Mouse (Mus musculus): ENCODE results near the gene Rhbdl1. TPM values are rescaled to one million over a fixed set of nuclear protein-coding genes. Genes with fewer than 3 reads are reported as not detected.
A peak's percentile ranks its signal among the peaks of the same experiment; 100 is the strongest.

The Rhbdl1 gene
- polyA plus RNA-seq, 1 experiment: 1.8 TPM

DNA sequence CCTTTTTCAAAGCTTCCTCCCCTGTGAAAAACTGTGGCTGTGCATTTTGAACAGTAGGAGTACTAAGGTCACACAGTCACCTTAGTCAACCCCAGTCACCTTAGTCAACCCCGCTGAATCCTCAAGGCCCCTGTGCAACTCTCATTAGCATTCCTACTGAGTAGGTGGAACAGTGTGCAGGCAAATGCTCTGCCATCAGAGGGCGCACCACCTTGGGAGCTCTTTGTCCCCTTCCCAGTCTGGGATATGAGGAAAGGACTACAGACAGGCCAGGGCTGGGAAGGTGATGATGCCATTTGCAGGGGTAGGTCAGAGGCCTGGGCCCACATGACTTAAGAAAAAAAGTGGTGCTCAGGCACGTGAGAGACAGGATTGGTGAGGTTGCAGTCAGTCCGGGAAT, 42.2 kb upstream of the Rhbdl1 start:
- TF ChIP-seq POLR2A (IDR thresholded peaks at IDR 0.05; ENCODE audit: low read depth, low read length) (no peak), CTCF (IDR thresholded peaks at IDR 0.05; ENCODE audit: borderline replicate concordance, insufficient read depth, low read length) (peak; percentile 40; the same call in 1 of the 2 replicates)
- no peak overlapping the region for H3K4me3 ChIP-seq (ENCODE audit: insufficient read depth, low read length)
- H3K4me1 ChIP-seq (ENCODE audit: control insufficient read depth, insufficient read depth, low read length): no peaks in the 10 kb centered on the region
- no peak overlapping the region for H3K27ac ChIP-seq (ENCODE audit: insufficient read depth, low read length)

DNA sequence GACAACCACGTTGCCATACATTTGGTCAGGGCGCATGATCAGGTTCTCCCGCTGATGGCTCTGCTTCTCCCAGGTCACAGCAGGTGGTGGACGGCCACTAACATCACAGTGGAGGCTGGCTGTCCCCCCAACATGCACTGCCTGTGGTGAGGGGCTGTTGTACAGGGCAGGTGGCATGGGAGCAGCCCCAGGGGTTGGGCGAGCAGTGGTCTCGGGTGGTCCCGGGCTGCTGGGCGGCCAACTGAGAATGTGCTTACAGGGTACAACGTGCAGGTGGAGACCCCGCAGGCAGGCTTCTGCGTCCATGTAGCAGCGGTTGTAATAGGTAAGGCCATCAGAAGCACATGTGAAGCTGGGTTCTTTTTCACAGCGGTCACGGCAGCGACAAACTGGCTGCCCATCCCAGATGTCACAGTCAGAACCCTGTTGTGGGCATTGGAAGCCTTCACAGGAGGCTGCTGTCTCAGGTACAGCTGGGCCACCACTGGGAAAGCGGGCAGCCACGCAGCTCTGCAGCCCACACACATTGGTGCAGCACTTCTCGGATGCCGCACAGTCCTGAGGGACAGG, 41.6 kb upstream of the Rhbdl1 start:
- Histone ChIP-seq H3K4me1 (ENCODE audit: control insufficient read depth, insufficient read depth, low read length) (0 out of 2 replicates have a peak, but pooled peaks cover 3% of the 10 kb centered on the region), H3K27ac (ENCODE audit: insufficient read depth, low read length) (no peak overlapping the region), H3K4me3 (ENCODE audit: insufficient read depth, low read length) (no peak overlapping the region)
- TF ChIP-seq CTCF (IDR thresholded peaks at IDR 0.05; ENCODE audit: borderline replicate concordance, insufficient read depth, low read length): no peak

DNA sequence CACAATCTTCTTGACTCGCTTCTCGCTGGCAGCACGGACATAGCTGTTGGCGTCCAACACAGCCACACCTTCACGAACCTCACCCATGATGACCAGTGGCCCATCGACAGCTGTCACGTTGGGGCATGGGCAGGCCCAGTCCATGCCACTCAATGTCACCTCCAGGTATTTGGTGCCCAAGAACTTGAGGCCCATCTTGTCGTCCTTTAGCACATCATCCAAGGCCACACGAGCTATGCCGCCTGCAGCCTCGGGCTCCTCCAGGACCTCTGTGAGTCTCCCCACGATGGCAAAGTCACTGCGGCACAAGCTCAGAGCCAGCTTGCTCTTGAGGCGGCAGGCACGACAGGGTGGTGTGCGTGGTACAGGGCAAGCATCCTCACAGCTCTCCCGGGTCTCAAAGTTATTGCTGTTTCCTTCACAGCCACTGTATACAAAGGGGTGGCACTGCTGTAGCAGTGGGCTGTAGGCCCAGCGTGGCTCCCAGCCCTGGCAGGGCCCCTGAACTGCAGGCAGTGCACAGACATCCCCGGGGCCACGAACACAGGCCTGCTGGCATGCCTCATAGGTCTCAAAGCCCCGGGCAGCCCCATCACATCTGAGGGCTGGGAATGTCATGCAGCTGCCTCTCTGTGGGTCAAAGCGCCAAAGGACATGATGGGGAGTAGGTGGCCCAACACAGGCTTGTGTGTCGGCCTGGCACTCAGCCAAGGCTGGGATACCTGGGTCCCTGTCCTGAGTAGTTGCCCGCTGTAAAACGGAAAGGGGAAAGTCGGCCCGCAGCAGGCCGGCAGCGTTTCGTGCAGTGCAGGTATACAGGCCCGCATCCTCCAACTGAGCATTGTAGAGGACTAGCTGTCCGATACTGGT, 40.9 kb upstream of the Rhbdl1 start:
- Histone ChIP-seq H3K4me3 (ENCODE audit: insufficient read depth, low read length) (no peak overlapping the region), H3K27ac (ENCODE audit: insufficient read depth, low read length) (no peak overlapping the region), H3K4me1 (ENCODE audit: control insufficient read depth, insufficient read depth, low read length) (0 out of 2 replicates have a peak, but pooled peaks cover 3% of the 10 kb centered on the region)
- TF ChIP-seq CTCF (IDR thresholded peaks at IDR 0.05; ENCODE audit: borderline replicate concordance, insufficient read depth, low read length): no peak
- TF ChIP-seq POLR2A (IDR thresholded peaks at IDR 0.05; ENCODE audit: low read depth, low read length): no peak

DNA sequence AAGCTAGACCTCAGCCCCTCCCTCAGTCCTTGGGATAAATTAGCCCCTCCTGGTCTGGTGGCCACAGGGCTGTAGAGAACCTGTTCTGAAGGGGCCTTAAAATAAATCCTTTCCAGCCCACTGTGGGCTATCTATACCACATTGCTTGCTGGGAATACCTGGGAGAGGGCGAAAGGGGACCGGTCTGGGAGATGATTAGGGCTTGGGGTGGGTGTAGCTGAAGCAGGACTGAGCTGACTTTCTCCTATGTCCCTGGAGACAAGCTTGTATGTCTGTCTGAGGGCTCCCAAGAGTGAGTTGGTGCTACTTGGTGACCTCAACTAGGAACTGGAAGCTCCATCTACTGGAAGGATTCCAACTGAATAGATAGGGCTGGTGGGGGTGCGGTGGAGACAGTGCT, 39.9 kb upstream of the Rhbdl1 start:
- 0 out of 2 replicates have a peak, but pooled peaks cover 3% of the 10 kb centered on the region for H3K4me1 ChIP-seq (ENCODE audit: control insufficient read depth, insufficient read depth, low read length)
- H3K27ac ChIP-seq (ENCODE audit: insufficient read depth, low read length): no peak overlapping the region
- TF ChIP-seq POLR2A (IDR thresholded peaks at IDR 0.05; ENCODE audit: low read depth, low read length): no peak
- H3K4me3 ChIP-seq (ENCODE audit: insufficient read depth, low read length): no peak overlapping the region

DNA sequence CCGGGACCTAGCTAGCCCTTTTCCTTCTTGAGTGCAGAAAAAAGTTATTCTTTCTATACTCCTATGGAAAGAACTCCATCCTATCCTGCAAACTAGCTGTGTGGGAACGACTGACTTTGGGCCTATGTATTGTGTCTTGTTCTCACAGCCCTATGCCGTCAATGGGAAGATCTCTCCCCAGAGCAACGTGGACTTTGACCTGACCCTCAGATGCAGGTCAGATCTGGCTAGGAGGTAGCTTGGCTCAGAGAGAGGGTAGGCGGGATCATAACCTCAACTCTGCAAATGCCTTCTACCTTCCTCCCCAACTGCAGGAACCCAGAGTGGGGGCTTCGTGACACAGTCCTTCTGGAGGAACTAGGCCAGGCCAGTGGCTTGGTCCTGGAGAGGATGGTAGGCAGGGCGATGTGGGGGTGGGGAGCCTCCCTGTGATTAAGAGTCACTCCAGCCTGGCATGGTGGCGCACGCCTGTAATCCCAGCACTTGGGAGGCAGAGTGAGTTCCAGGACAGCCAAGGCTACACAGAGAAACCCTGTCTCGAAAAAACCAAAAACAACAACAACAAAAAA, 39.3 kb upstream of the Rhbdl1 start:
- Histone ChIP-seq H3K4me1 (ENCODE audit: control insufficient read depth, insufficient read depth, low read length) (0 out of 2 replicates have a peak, but pooled peaks cover 3% of the 10 kb centered on the region), H3K4me3 (ENCODE audit: insufficient read depth, low read length) (peak overlapping the region; percentile 60), H3K27ac (ENCODE audit: insufficient read depth, low read length) (no peak overlapping the region)
- TF ChIP-seq POLR2A (IDR thresholded peaks at IDR 0.05; ENCODE audit: low read depth, low read length) (no peak), CTCF (IDR thresholded peaks at IDR 0.05; ENCODE audit: borderline replicate concordance, insufficient read depth, low read length) (no peak)

DNA sequence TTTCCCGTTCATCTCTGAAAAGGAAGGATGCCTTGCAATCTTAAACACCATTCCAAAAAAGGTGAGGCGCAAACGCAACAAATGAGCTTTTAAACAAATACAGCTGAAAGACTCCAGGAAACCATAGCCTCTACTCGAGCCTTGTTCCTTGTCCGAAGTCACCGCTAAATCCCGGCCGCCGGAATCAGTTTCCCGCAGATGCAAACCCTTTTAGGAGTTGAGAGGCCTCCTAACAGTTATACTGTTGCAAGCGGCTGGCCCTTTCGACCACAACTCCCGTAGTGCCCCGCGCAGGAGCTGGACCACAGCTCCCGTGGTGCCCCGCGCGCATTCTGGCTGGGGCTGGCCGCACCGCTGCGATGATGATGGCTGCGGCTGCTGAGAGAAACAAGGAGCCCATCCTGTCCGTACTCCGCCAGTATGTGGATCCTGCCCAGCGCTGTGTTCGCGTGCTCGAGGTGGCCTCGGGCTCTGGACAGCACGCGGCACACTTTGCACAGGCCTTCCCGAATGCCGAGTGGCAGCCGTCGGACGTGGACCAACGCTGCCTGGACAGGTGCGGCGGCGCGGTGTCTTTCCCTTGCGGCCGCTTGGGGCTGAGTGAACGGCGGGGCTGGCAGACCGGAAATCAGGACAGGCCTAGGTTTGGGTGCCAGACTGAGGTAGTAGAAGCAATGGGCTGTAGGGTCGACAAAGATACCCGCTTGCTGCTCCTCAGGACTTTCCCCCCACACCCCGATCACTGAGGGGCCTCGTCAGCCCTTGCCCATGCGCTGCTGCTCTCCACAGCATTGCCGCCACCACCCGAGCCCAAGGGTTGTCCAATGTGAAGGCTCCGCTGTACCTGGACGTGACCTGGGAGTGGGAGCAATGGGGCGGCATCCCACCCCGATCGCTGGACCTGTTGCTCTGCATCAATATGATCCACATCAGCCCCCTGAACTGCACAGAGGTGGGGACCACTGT, 38.4 kb upstream of the Rhbdl1 start:
- TF ChIP-seq CTCF (IDR thresholded peaks at IDR 0.05; ENCODE audit: borderline replicate concordance, insufficient read depth, low read length): no peak
- TF ChIP-seq POLR2A (IDR thresholded peaks at IDR 0.05; ENCODE audit: low read depth, low read length): peak; percentile 90
- H3K4me1 ChIP-seq (ENCODE audit: control insufficient read depth, insufficient read depth, low read length): 0 out of 2 replicates have a peak, but pooled peaks cover 3% of the 10 kb centered on the region
- peak overlapping the region; percentile 60 for H3K4me3 ChIP-seq (ENCODE audit: insufficient read depth, low read length)
- peak overlapping the region; percentile 76 for H3K27ac ChIP-seq (ENCODE audit: insufficient read depth, low read length)

DNA sequence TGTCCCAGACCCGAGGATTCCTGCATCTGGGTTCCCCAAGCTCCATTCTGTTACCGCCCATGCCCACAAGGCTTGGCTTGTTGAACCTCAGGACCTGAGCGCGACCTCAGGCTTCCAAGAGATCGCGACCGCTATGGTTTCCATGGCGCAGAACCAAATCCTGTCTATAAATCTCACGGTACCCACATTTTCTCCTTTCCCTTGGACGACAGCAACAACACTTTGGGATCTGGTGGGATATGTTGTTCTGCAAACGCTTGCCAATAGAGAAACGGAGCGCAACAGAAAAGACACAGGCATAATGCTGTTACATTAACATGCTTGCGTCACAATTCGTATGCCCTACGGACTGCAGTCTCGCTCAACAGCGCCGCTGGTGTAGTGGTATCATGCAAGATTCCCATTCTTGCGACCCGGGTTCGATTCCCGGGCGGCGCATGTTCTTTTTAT, 37.7 kb upstream of the Rhbdl1 start, which contains the start of gene Mettl26:
TSS of gene Mettl26 (plus strand) at position 354 of the 450 bp plus-strand sequence.
- TF ChIP-seq POLR2A (IDR thresholded peaks at IDR 0.05; ENCODE audit: low read depth, low read length): peak; percentile 50; the same call in 1 of the 2 replicates
- TF ChIP-seq CTCF (IDR thresholded peaks at IDR 0.05; ENCODE audit: borderline replicate concordance, insufficient read depth, low read length): no peak
- H3K27ac ChIP-seq (ENCODE audit: insufficient read depth, low read length): peak within 1 kb of the TSS; percentile 76
- peak within 1 kb of the TSS; percentile 66 for H3K4me3 ChIP-seq (ENCODE audit: insufficient read depth, low read length)
- 0 out of 2 replicates have a peak, but pooled peaks cover 3% of the 10 kb centered on the region for H3K4me1 ChIP-seq (ENCODE audit: control insufficient read depth, insufficient read depth, low read length)

DNA sequence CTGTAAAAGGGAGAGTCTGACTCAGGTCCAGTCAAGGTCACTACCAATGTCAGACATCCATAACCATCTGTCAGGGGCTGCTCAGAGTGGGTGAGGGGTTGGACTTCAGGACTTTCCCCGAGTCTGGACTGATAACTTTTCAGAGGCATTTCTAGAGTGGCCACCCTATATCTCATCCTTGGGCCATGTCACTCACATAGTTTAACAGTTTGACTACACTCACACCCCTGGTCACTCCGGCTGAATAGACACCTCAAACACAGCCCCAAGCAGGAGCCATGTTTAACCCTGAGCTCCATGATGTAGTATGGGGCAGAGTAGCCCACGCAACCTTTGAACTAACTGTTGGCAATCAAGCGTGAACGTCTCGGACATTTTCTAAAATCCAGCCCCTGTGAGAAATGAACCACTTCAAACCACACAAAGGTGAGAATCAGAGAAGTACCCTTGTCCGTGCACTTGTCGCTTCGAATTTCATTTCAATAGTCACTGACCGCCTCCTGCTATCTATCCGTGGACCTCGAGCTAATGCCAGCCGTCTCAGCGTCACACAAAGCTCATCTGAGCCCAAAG, 37.1 kb upstream of the Rhbdl1 start:
- no peak for TF ChIP-seq CTCF (IDR thresholded peaks at IDR 0.05; ENCODE audit: borderline replicate concordance, insufficient read depth, low read length)
- no peak for TF ChIP-seq POLR2A (IDR thresholded peaks at IDR 0.05; ENCODE audit: low read depth, low read length)
- Histone ChIP-seq H3K27ac (ENCODE audit: insufficient read depth, low read length) (no peak overlapping the region), H3K4me1 (ENCODE audit: control insufficient read depth, insufficient read depth, low read length) (0 out of 2 replicates have a peak, but pooled peaks cover 3% of the 10 kb centered on the region), H3K4me3 (ENCODE audit: insufficient read depth, low read length) (peak overlapping the region; percentile 66)
